Mouse (Mus musculus): ENCODE data around the gene Tmem117. TPM values are rescaled to one million over a fixed set of nuclear protein-coding genes. Genes with fewer than 3 reads are reported as not detected.
A peak's percentile ranks its signal among the peaks of the same experiment; 100 is the strongest.

Gene Tmem117
- polyA plus RNA-seq, 1 experiment from 2014 or later: 3.2 TPM

- Histone ChIP-seq H3K4me3 (no peak overlapping the region), H3K4me1 (no peaks in the 10 kb centered on the region), H3K9ac (no peak overlapping the region), H3K9me3 (no peaks in the 10 kb centered on the region), H3K4me2 (replicated peaks) (no peak overlapping the region), H3K27me3 (no peaks in the 10 kb centered on the region), H3K36me3 (no peaks in the 10 kb centered on the region), H3K27ac (no peak overlapping the region)
- WGBS: 16% methylated on average over 3 of the region's 3 CpGs
- no peak for ATAC-seq (ENCODE audit: insufficient number of reproducible peaks, insufficient read depth, low FRiP score, low TSS enrichment)
Observed at GRCm38 (mm10) chr15:94601339-94601738, 27.7 kb upstream of the Tmem117 start.

- no peak for ATAC-seq (ENCODE audit: insufficient number of reproducible peaks, insufficient read depth, low FRiP score, low TSS enrichment)
- Histone ChIP-seq H3K36me3 (no peaks in the 10 kb centered on the region), H3K4me1 (no peaks in the 10 kb centered on the region), H3K4me3 (no peak overlapping the region), H3K27me3 (no peaks in the 10 kb centered on the region), H3K9ac (no peak overlapping the region), H3K27ac (no peak overlapping the region), H3K4me2 (replicated peaks) (no peak overlapping the region), H3K9me3 (no peaks in the 10 kb centered on the region)
- 84% methylated on average over 3 of the region's 3 CpGs for WGBS
Observed at GRCm38 (mm10) chr15:94602441-94602840, 26.6 kb upstream of the Tmem117 start.

GRCm38 (mm10) chr15:94607768-94608167 is 21.3 kb upstream of the Tmem117 start:
- Histone ChIP-seq H3K36me3 (no peaks in the 10 kb centered on the region), H3K27me3 (no peaks in the 10 kb centered on the region), H3K9ac (no peak overlapping the region), H3K4me2 (replicated peaks) (no peak overlapping the region), H3K27ac (no peak overlapping the region), H3K4me1 (no peaks in the 10 kb centered on the region), H3K4me3 (no peak overlapping the region), H3K9me3 (no peaks in the 10 kb centered on the region)
- no peak for ATAC-seq (ENCODE audit: insufficient number of reproducible peaks, insufficient read depth, low FRiP score, low TSS enrichment)
- WGBS: 90% methylated on average over 8 of the region's 8 CpGs

- Histone ChIP-seq H3K36me3 (no peaks in the 10 kb centered on the region), H3K4me1 (no peaks in the 10 kb centered on the region), H3K27me3 (no peaks in the 10 kb centered on the region), H3K4me3 (no peak overlapping the region), H3K4me2 (replicated peaks) (no peak overlapping the region), H3K9me3 (no peaks in the 10 kb centered on the region), H3K27ac (no peak overlapping the region), H3K9ac (no peak overlapping the region)
- ATAC-seq (ENCODE audit: insufficient number of reproducible peaks, insufficient read depth, low FRiP score, low TSS enrichment): no peak
- WGBS: 91% methylated on average over 11 of the region's 11 CpGs
Observed at GRCm38 (mm10) chr15:94616036-94616435, 13.0 kb upstream of the Tmem117 start.

GRCm38 (mm10) chr15:94620909-94621308 is 8.1 kb upstream of the Tmem117 start:
- no peak overlapping the region for H3K4me2 ChIP-seq (replicated peaks)
- no peaks in the 10 kb centered on the region for H3K4me1 ChIP-seq
- no peak for ATAC-seq (ENCODE audit: insufficient number of reproducible peaks, insufficient read depth, low FRiP score, low TSS enrichment)
- H3K27ac ChIP-seq: no peak overlapping the region
- H3K4me3 ChIP-seq: no peak overlapping the region
- H3K9me3 ChIP-seq: no peaks in the 10 kb centered on the region
- no peaks in the 10 kb centered on the region for H3K27me3 ChIP-seq
- H3K9ac ChIP-seq: no peak overlapping the region
- no peaks in the 10 kb centered on the region for H3K36me3 ChIP-seq

GRCm38 (mm10) chr15:94628463-94628829 is 586 bp upstream of the Tmem117 start:
- Histone ChIP-seq H3K4me1 (0 out of 2 replicates have a peak, but pooled peaks cover 3% of the 10 kb centered on the region), H3K4me2 (replicated peaks) (peak overlapping the region; percentile 100), H3K27ac (no peak overlapping the region), H3K36me3 (no peaks in the 10 kb centered on the region), H3K27me3 (peaks cover 32% of the 10 kb centered on the region), H3K9me3 (no peaks in the 10 kb centered on the region), H3K9ac (peak overlapping the region; percentile 77), H3K4me3 (peak overlapping the region; percentile 70)
- 47% methylated on average over 2 of the region's 2 CpGs for WGBS
- peak; percentile 32; the same call in 1 of the 2 replicates for ATAC-seq (ENCODE audit: insufficient number of reproducible peaks, insufficient read depth, low FRiP score, low TSS enrichment)

- H3K4me2 ChIP-seq (replicated peaks): no peak overlapping the region
- 0 out of 2 replicates have a peak, but pooled peaks cover 3% of the 10 kb centered on the region for H3K4me1 ChIP-seq
- H3K27ac ChIP-seq: no peak overlapping the region
- no peak for ATAC-seq (ENCODE audit: insufficient number of reproducible peaks, insufficient read depth, low FRiP score, low TSS enrichment)
- H3K27me3 ChIP-seq: peaks cover 32% of the 10 kb centered on the region
- no peak overlapping the region for H3K9ac ChIP-seq
- WGBS: 75% methylated on average over 4 of the region's 4 CpGs
- no peaks in the 10 kb centered on the region for H3K9me3 ChIP-seq
- H3K36me3 ChIP-seq: no peaks in the 10 kb centered on the region
- no peak overlapping the region for H3K4me3 ChIP-seq
Observed at GRCm38 (mm10) chr15:94630553-94630952, 1.5 kb downstream of the Tmem117 start.

GRCm38 (mm10) chr15:94634524-94634923 is 5.5 kb downstream of the Tmem117 start:
- Histone ChIP-seq H3K4me1 (no peaks in the 10 kb centered on the region), H3K4me3 (no peak overlapping the region), H3K9me3 (no peaks in the 10 kb centered on the region), H3K27ac (no peak overlapping the region), H3K36me3 (no peaks in the 10 kb centered on the region), H3K4me2 (replicated peaks) (no peak overlapping the region), H3K9ac (no peak overlapping the region), H3K27me3 (peaks cover 19% of the 10 kb centered on the region)
- 53% methylated on average over 11 of the region's 11 CpGs for WGBS
- no peak for ATAC-seq (ENCODE audit: insufficient number of reproducible peaks, insufficient read depth, low FRiP score, low TSS enrichment)

DNA sequence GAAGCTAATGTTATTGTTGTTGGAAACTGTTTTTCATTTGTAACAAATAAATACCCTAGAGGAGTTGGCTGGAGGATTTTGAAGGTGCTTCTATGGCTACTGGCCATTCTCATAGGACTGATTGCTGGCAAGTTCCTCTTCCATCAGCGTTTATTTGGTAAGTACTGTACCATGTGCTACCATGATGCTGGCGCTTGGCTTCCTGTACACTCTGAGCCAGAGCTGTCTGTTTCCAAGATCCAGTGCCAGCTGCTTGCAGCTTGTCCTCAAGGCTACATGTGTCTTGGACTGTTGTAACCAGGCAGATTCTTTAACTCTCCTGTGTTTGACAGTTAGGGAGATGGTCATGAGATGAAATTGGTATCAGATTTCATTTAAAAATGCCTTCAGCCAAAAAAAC is 9.2 kb downstream of the Tmem117 start:
- Histone ChIP-seq H3K27me3 (no peaks in the 10 kb centered on the region), H3K4me1 (no peaks in the 10 kb centered on the region), H3K4me2 (replicated peaks) (no peak overlapping the region), H3K4me3 (no peak overlapping the region), H3K9ac (no peak overlapping the region), H3K9me3 (no peaks in the 10 kb centered on the region), H3K36me3 (no peaks in the 10 kb centered on the region), H3K27ac (no peak overlapping the region)
- 86% methylated on average over 2 of the region's 2 CpGs for WGBS
- ATAC-seq (ENCODE audit: insufficient number of reproducible peaks, insufficient read depth, low FRiP score, low TSS enrichment): no peak

- ATAC-seq (ENCODE audit: insufficient number of reproducible peaks, insufficient read depth, low FRiP score, low TSS enrichment): no peak
- no peaks in the 10 kb centered on the region for H3K36me3 ChIP-seq
- no peaks in the 10 kb centered on the region for H3K27me3 ChIP-seq
- no peaks in the 10 kb centered on the region for H3K4me1 ChIP-seq
- 88% methylated on average over 2 of the region's 2 CpGs for WGBS
- no peak overlapping the region for H3K27ac ChIP-seq
- H3K4me3 ChIP-seq: no peak overlapping the region
- H3K9me3 ChIP-seq: no peaks in the 10 kb centered on the region
- H3K9ac ChIP-seq: no peak overlapping the region
- H3K4me2 ChIP-seq (replicated peaks): no peak overlapping the region
Observed at GRCm38 (mm10) chr15:94639126-94639525, 10.1 kb downstream of the Tmem117 start.

GRCm38 (mm10) chr15:94646012-94646411 is 17.0 kb downstream of the Tmem117 start:
- H3K9me3 ChIP-seq: no peaks in the 10 kb centered on the region
- WGBS: 65% methylated on average over 6 of the region's 6 CpGs
- no peaks in the 10 kb centered on the region for H3K36me3 ChIP-seq
- no peak overlapping the region for H3K9ac ChIP-seq
- no peaks in the 10 kb centered on the region for H3K27me3 ChIP-seq
- H3K4me3 ChIP-seq: no peak overlapping the region
- H3K4me1 ChIP-seq: no peaks in the 10 kb centered on the region; the same call in 1 of the 2 replicates
- no peak overlapping the region for H3K27ac ChIP-seq
- H3K4me2 ChIP-seq (replicated peaks): no peak overlapping the region
- no peak for ATAC-seq (ENCODE audit: insufficient number of reproducible peaks, insufficient read depth, low FRiP score, low TSS enrichment)

GRCm38 (mm10) chr15:94648430-94648829 is 19.4 kb downstream of the Tmem117 start:
- H3K9me3 ChIP-seq: no peaks in the 10 kb centered on the region
- H3K36me3 ChIP-seq: no peaks in the 10 kb centered on the region
- H3K4me3 ChIP-seq: no peak overlapping the region
- no peaks in the 10 kb centered on the region for H3K27me3 ChIP-seq
- ATAC-seq (ENCODE audit: insufficient number of reproducible peaks, insufficient read depth, low FRiP score, low TSS enrichment): no peak
- H3K4me2 ChIP-seq (replicated peaks): no peak overlapping the region
- no peak overlapping the region for H3K27ac ChIP-seq
- no peaks in the 10 kb centered on the region; the same call in 1 of the 2 replicates for H3K4me1 ChIP-seq
- 72% methylated on average over 8 of the region's 8 CpGs for WGBS
- H3K9ac ChIP-seq: no peak overlapping the region

All from embryonic facial prominence, embryonic 12.5 days (tissue).